Mouse (Mus musculus) layer of hippocampus, adult 2 months (tissue): Measurements from ENCODE around the gene Olfr1396. TPM values are rescaled to one million over a fixed set of nuclear protein-coding genes. Genes with fewer than 3 reads are reported as not detected.

Experiments used
- DNase-seq, 2 experiments: peaks; one replicate each; pipeline ENCODE4 v3.0.0; 2022; ENCODE audit warnings: low spot score in 2 of 2
- H3K27ac ChIP-seq: fragments of 200-600 bp; 2 replicates; pipeline ENCODE4 v1.8.1; 2022
- H3K4me3 ChIP-seq: fragments of 200-600 bp; 2 replicates; pipeline ENCODE4 v1.8.1; 2022; ENCODE audit warnings: mild to moderate bottlenecking
- CTCF ChIP-seq: fragments of 200-600 bp; conservative IDR thresholded peaks from 2 replicates; pipeline ENCODE4 v1.8.1; 2022; ENCODE audit warnings: antibody characterized with exemption, mild to moderate bottlenecking, moderate library complexity
- total RNA-seq, 2 experiments: library from RNA; stranded (reverse); gene quantifications; 2 replicates each; pipeline ENCODE4 v1.2.3; 2021

Gene Olfr1396
- total RNA-seq, 2 experiments from 2014 or later, result not detected

GRCm38 (mm10) chr11:49103047-49103693, 11.5 kb downstream of the Olfr1396 start:
- TF ChIP-seq CTCF, result peak; percentile 88
- DNase-seq, result peak; percentile 77 to 95
- Histone ChIP-seq H3K27ac (no peak overlapping the region), H3K4me3 (no peak overlapping the region)

- DNase-seq, result no peak
- TF ChIP-seq CTCF, result no peak
- no peak overlapping the region for H3K27ac ChIP-seq
- no peak overlapping the region for H3K4me3 ChIP-seq
Measured at GRCm38 (mm10) chr11:49101500-49101899, 13.2 kb downstream of the Olfr1396 start.

DNA sequence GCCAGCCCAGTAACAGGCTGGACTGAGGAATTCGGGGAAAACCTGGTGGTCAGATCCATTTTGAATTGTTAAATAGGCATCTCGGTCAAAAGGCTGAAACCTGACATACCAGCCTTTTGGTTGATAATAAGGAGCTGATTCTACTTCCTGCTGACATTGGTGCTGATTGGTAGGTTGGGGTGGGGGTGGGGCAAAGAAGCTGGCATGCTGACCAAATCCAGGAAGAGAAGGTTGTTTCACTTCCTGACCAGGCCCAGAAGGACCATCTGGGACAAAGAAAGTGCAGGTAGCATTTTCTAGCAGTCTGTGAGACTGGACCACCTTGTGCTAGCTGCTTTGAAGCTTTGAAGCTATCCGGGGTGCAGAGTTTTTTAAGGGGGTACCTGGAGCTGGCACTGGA, 14.3 kb downstream of the Olfr1396 start:
- no peak for DNase-seq

GRCm38 (mm10) chr11:49095367-49095766, 19.3 kb downstream of the Olfr1396 start:
- no peak overlapping the region for H3K4me3 ChIP-seq
- no peak overlapping the region for H3K27ac ChIP-seq
- no peak for TF ChIP-seq CTCF
- no peak for DNase-seq

More for the DNA sequence above, 14.3 kb downstream of the Olfr1396 start:
- no peak for TF ChIP-seq CTCF
- no peak overlapping the region for H3K4me3 ChIP-seq
- H3K27ac ChIP-seq, result no peak overlapping the region

- no peak for DNase-seq
- no peak for TF ChIP-seq CTCF
- H3K4me3 ChIP-seq, result no peak overlapping the region
- H3K27ac ChIP-seq, result no peak overlapping the region
Measured at GRCm38 (mm10) chr11:49093861-49094660, 20.6 kb downstream of the Olfr1396 start.

DNA sequence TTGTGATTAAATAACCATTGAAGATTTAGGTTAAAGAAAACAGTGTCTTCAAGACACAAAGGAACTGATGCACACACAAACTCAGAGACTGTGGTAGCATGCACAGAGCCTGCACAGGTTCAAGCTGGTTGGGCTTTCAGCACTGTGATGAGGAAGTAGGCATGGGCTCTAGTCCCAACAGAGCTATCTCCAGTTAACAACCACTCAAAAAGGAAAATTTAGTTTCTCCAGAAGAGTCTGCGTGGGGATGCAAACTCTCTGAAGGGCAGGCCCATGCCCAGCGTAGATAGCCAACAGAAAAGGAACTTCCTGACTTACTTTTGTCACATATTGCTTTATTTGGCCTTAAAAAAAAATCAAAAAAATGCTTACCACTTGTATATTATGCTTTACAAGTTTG, 21.9 kb downstream of the Olfr1396 start:
- DNase-seq, result no peak
- H3K4me3 ChIP-seq, result no peak overlapping the region
- no peak overlapping the region for H3K27ac ChIP-seq
- no peak for TF ChIP-seq CTCF

DNA sequence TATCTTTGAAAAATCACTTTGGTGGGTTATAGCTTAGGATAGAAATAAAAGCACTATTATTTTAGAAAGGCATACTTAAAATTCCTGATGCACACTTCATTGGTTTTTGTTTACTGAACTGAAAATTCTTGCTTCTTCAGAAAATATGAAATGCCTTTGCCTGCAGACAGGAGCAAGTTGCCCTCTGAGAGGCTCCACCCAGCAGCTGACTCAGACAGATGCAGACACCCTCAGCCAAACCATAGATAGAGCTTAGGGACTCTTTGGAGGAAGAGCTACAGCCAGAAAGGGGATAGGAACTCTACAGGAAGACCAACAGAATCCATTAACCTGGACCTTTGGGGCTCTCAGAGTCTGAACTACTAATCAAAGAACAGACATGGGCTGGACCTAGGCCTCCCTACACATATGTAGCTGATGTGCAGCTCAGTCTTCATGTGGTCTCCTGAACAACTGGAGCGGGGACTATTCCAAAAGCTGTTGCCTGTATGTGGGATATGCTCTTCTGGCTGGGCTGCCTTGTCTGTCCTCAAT, 22.6 kb downstream of the Olfr1396 start:
- Histone ChIP-seq H3K4me3 (no peak overlapping the region), H3K27ac (no peak overlapping the region)
- no peak for DNase-seq
- no peak for TF ChIP-seq CTCF

- no peak for DNase-seq
- no peak overlapping the region for H3K27ac ChIP-seq
- no peak for TF ChIP-seq CTCF
- H3K4me3 ChIP-seq, result no peak overlapping the region
Measured at GRCm38 (mm10) chr11:49091171-49091570, 23.5 kb downstream of the Olfr1396 start.

- H3K27ac ChIP-seq, result no peak overlapping the region
- TF ChIP-seq CTCF, result no peak
- H3K4me3 ChIP-seq, result no peak overlapping the region
- DNase-seq, result no peak
Measured at GRCm38 (mm10) chr11:49090551-49090950, 24.1 kb downstream of the Olfr1396 start.

DNA sequence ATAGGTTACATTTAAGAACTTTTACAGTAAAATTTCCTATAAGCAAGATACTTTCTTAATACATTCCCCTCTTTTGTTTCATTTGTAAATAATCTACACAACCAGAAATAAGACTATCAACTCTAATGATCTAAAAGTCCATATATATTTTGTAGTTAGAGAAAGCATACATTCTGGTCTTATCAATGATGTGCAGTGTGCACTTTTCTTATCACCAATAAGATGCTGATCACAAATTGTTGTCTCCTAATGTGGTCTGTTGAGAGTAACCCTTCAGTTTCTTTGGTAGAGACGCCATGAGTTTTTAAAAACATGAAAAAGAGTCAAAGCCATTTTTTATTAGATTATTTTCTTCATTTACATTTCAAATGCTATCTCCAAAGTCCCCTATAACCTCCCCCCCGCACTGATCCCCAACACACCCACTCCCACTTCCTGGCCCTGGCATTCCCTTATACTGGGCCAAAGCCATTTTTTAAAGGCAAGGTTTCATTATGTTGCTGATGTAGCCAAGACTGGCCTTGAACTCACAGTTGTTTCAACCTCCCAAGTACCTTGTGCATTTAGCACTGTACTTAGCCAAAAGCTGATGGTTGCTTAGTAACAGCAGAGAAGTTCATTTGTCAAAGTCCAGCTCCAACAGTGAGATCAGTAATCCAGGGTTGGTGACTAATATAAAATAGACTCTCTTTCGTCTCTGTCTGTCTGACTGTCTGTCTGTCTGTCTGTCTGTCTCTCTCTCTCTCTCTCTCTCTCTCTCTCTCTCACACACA, 24.8 kb downstream of the Olfr1396 start:
- H3K27ac ChIP-seq, result no peak overlapping the region
- H3K4me3 ChIP-seq, result no peak overlapping the region
- no peak for TF ChIP-seq CTCF
- no peak for DNase-seq

DNA sequence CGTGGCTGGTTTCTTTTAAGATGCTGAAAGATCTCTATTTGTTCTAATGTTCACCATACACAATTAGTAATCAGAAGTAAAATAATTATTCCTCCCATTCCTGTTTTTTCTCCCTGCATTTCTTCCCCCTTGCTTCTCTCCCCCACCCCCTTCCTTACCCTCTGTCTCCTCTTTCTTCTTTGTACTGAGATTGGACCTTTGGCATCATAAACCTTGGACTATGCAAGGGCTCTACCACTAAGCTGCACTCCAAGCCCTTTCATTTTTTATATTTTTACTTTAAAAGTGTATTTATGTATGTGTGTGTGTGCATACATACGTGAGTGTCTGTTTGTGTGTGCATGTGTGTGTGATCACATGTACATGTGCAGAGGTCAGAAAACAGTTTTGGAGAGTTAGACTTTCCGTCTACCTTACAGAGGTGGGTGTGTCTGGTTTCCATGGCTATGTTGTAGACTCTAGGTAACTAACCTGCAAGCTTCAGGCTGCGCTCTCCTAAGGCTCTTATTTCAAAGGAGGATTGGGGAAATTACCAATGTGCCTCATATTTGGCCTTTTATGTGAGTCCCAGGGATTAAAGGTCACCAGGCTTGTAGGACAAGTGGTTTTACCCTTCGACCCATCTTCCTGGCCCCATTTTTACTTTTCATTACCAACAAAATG, 25.6 kb downstream of the Olfr1396 start:
- TF ChIP-seq CTCF, result no peak
- DNase-seq, result no peak
- H3K4me3 ChIP-seq, result no peak overlapping the region
- no peak overlapping the region for H3K27ac ChIP-seq

- DNase-seq, result no peak
- no peak for TF ChIP-seq CTCF
- no peak overlapping the region for H3K27ac ChIP-seq
Measured at GRCm38 (mm10) chr11:49087830-49088616, 26.7 kb downstream of the Olfr1396 start.

More at GRCm38 (mm10) chr11:49087830-49088616, 26.7 kb downstream of the Olfr1396 start:
- no peak overlapping the region for H3K4me3 ChIP-seq
